Mouse (Mus musculus) midbrain, postnatal 0 days (tissue): ENCODE results near the gene Mars2. TPM values are rescaled to one million over a fixed set of nuclear protein-coding genes. Genes with fewer than 3 reads are reported as not detected.

Experiments
- ATAC-seq: fragments of 200-750 bp; cut with Nextera tagmentation; 2 replicates; pipeline ENCODE4 v1.8.0; 2017; ENCODE audit warnings: moderate number of reproducible peaks, mild to moderate bottlenecking, moderate TSS enrichment, moderate library complexity; ENCODE audit not compliant: low FRiP score
- DNase-seq: peaks from one replicate; pipeline ENCODE4 v3.0.0-alpha.2; 2015; ENCODE audit warnings: low spot score
- H3K27ac ChIP-seq: fragments of 300-500 bp; sonication (generic); 2 replicates; pipeline ENCODE4 v1.5.1; 2014; ENCODE audit warnings: low read depth, mild to moderate bottlenecking, low read length, mixed read lengths
- H3K27me3 ChIP-seq: fragments of 300-500 bp; sonication (generic); 2 replicates; pipeline ENCODE4 v1.6.1; 2014; ENCODE audit warnings: low read length, control low read depth, mixed read lengths; ENCODE audit not compliant: insufficient read depth
- H3K36me3 ChIP-seq: fragments of 300-500 bp; sonication (generic); 2 replicates; pipeline ENCODE4 v1.6.1; 2014; ENCODE audit warnings: low read length, control low read depth, mixed read lengths; ENCODE audit not compliant: insufficient read depth
- H3K4me1 ChIP-seq: fragments of 300-500 bp; sonication (generic); 2 replicates; pipeline ENCODE4 v1.6.1; 2014; ENCODE audit warnings: mild to moderate bottlenecking, control low read depth, antibody characterized with exemption, low read length, mixed read lengths; ENCODE audit not compliant: insufficient read depth
- H3K4me2 ChIP-seq: fragments of 300-500 bp; sonication (generic); 2 replicates; pipeline ENCODE4 v1.6.1; 2014; ENCODE audit warnings: low read depth, mild to moderate bottlenecking, low read length, mixed read lengths; ENCODE audit not compliant: poor library complexity, severe bottlenecking
- H3K4me3 ChIP-seq: fragments of 300-500 bp; sonication (generic); 2 replicates; pipeline ENCODE4 v1.5.1; 2014; ENCODE audit warnings: low read depth, mild to moderate bottlenecking, low read length, moderate library complexity
- H3K9ac ChIP-seq: fragments of 300-500 bp; sonication (generic); replicated peaks from 2 replicates; pipeline ENCODE4 v1.6.1; 2014; ENCODE audit warnings: mild to moderate bottlenecking, low read length, moderate library complexity, mixed read lengths; ENCODE audit not compliant: poor library complexity, severe bottlenecking
- H3K9me3 ChIP-seq: fragments of 300-500 bp; sonication (generic); 2 replicates; pipeline ENCODE4 v1.6.1; 2016; ENCODE audit warnings: low read length, control low read depth
- CTCF ChIP-seq: IDR thresholded peaks from 2 replicates; pipeline ENCODE4 v1.5.1; 2016; ENCODE audit warnings: antibody characterized with exemption, mild to moderate bottlenecking
- WGBS: fragments of 180-500 bp; shearing (Covaris S2); extraction: QIAGEN DNeasy Blood & Tissue Kit; methylation state at CpG from one replicate; pipeline ENCODE4 v1.1.7; 2014; 5-methylcytosine and 5-hydroxymethylcytosine counted together
- polyA plus RNA-seq: library from polyadenylated mRNA; unstranded; fragments of >200 nt; fragmentation: Nextera tagmentation; extraction: Ambion mirVana; gene quantifications from 2 replicates; pipeline ENCODE4 v1.2.1, GENCODE M21; 2015
- total RNA-seq: library from RNA; depleted of rRNA; stranded (reverse); fragments of >200 nt; gene quantifications from 2 replicates; pipeline ENCODE4 v1.2.3, GENCODE M21; 2014

Gene Mars2
- total and polyA plus RNA-seq, 2 experiments from 2014 or later: 2.5 to 11.6 TPM

GRCm38 (mm10) chr1:55237643-55238161 lies 725 bp downstream of the Mars2 start:
- Histone ChIP-seq H3K36me3 (no peaks in the 10 kb centered on the region), H3K27me3 (no peaks in the 10 kb centered on the region), H3K9ac (peak overlapping the region; percentile 66), H3K4me3 (peak overlapping the region; percentile 58), H3K9me3 (no peaks in the 10 kb centered on the region), H3K4me1 (peaks cover 19% of the 10 kb centered on the region), H3K27ac (peak overlapping the region; percentile 80), H3K4me2 (peak overlapping the region; percentile 96)
- DNase-seq: peak; percentile 36
- no peak for TF ChIP-seq CTCF
- 0% methylated on average over 23 of the region's 23 CpGs for WGBS
- ATAC-seq: no peak

- Histone ChIP-seq H3K27ac (no peak overlapping the region), H3K9ac (peak overlapping the region; percentile 66), H3K4me1 (peaks cover 19% of the 10 kb centered on the region), H3K27me3 (no peaks in the 10 kb centered on the region), H3K4me2 (peak overlapping the region; percentile 96), H3K4me3 (peak overlapping the region; percentile 58), H3K36me3 (no peaks in the 10 kb centered on the region), H3K9me3 (no peaks in the 10 kb centered on the region)
- 21% methylated on average over 13 of the region's 13 CpGs for WGBS
- no peak for TF ChIP-seq CTCF
- ATAC-seq (no peak), DNase-seq (no peak)
These were observed 1.5 kb downstream of the Mars2 start for GRCm38 (mm10) chr1:55238496-55238895.

- peak overlapping the region; percentile 58 for H3K4me3 ChIP-seq
- TF ChIP-seq CTCF: peak; percentile 88
- H3K4me1 ChIP-seq: peaks cover 19% of the 10 kb centered on the region
- 8% methylated on average over 1 of the region's 1 CpGs for WGBS
- H3K27ac ChIP-seq: no peak overlapping the region
- peak; percentile 85 for DNase-seq
- H3K36me3 ChIP-seq: no peaks in the 10 kb centered on the region
- no peaks in the 10 kb centered on the region for H3K27me3 ChIP-seq
- no peaks in the 10 kb centered on the region for H3K9me3 ChIP-seq
- H3K4me2 ChIP-seq: peak overlapping the region; percentile 96
- no peak for ATAC-seq
- no peak overlapping the region for H3K9ac ChIP-seq
These were observed 2.3 kb downstream of the Mars2 start for GRCm38 (mm10) chr1:55239237-55239636.

GRCm38 (mm10) chr1:55246374-55246773 lies 9.4 kb downstream of the Mars2 start:
- no peak overlapping the region for H3K27ac ChIP-seq
- H3K4me2 ChIP-seq: no peak overlapping the region
- H3K27me3 ChIP-seq: no peaks in the 10 kb centered on the region
- H3K36me3 ChIP-seq: no peaks in the 10 kb centered on the region
- H3K9me3 ChIP-seq: no peaks in the 10 kb centered on the region
- 93% methylated on average over 2 of the region's 2 CpGs for WGBS
- ATAC-seq (no peak), DNase-seq (no peak)
- no peak overlapping the region for H3K9ac ChIP-seq
- TF ChIP-seq CTCF: no peak
- H3K4me1 ChIP-seq: no peaks in the 10 kb centered on the region; the same call in 1 of the 2 replicates
- H3K4me3 ChIP-seq: no peak overlapping the region

GRCm38 (mm10) chr1:55264385-55264784 lies 27.4 kb downstream of the Mars2 start:
- Histone ChIP-seq H3K36me3 (no peaks in the 10 kb centered on the region), H3K4me3 (no peak overlapping the region), H3K4me1 (no peaks in the 10 kb centered on the region), H3K27ac (no peak overlapping the region), H3K9me3 (no peaks in the 10 kb centered on the region), H3K4me2 (no peak overlapping the region), H3K27me3 (no peaks in the 10 kb centered on the region), H3K9ac (no peak overlapping the region)
- no peak for ATAC-seq
- no peak for DNase-seq
- 64% methylated on average over 2 of the region's 2 CpGs for WGBS
- TF ChIP-seq CTCF: no peak

GRCm38 (mm10) chr1:55265447-55265846 lies 28.5 kb downstream of the Mars2 start:
- Histone ChIP-seq H3K36me3 (no peaks in the 10 kb centered on the region), H3K27ac (no peak overlapping the region), H3K27me3 (no peaks in the 10 kb centered on the region), H3K9ac (no peak overlapping the region), H3K9me3 (no peaks in the 10 kb centered on the region), H3K4me2 (no peak overlapping the region), H3K4me3 (no peak overlapping the region), H3K4me1 (no peaks in the 10 kb centered on the region)
- peak; percentile 41; the same call in 1 of the 2 replicates for TF ChIP-seq CTCF
- ATAC-seq (no peak), DNase-seq (no peak)
- 77% methylated on average over 2 of the region's 2 CpGs for WGBS
